Comparison of ENCODE assay signal across 19 mouse cellular contexts in genomic region chr11:95890462-95891051, GRCm38 (mm10). TPM values are rescaled to one million over a fixed set of nuclear protein-coding genes. Genes with fewer than 3 reads are reported as not detected.
"Had no signal": no experiment of that assay in that cellular context is flagged by ENCODE, and none has a peak within 500 bp of the region (broad histone marks: within the 10 kb centered on the region; RNA-seq: fewer than 3 reads in every experiment).

No protein-coding gene starts in this region.

- H3K9me3 ChIP-seq: kidney, embryonic 15.5 days; limb, embryonic 15.5 days; liver, embryonic 15.5 days; lung, embryonic 15.5 days; midbrain, embryonic 13.5 days; neural tube, embryonic 15.5 days had no signal

- H3K27ac ChIP-seq: kidney, embryonic 15.5 days; limb, embryonic 15.5 days; liver, embryonic 15.5 days; lung, embryonic 15.5 days; midbrain, embryonic 13.5 days; neural tube, embryonic 15.5 days had no signal

- H3K36me3 ChIP-seq: kidney, embryonic 15.5 days; limb, embryonic 15.5 days; liver, embryonic 15.5 days; lung, embryonic 15.5 days; midbrain, embryonic 13.5 days; neural tube, embryonic 15.5 days had no signal

- H3K4me3 ChIP-seq: kidney, embryonic 15.5 days; limb, embryonic 15.5 days; liver, embryonic 15.5 days; lung, embryonic 15.5 days; midbrain, embryonic 13.5 days; myocyte; neural tube, embryonic 15.5 days had no signal

- ATAC-seq: midbrain, embryonic 13.5 days had no signal

- H3K9ac ChIP-seq: kidney, embryonic 15.5 days; limb, embryonic 15.5 days; liver, embryonic 15.5 days; lung, embryonic 15.5 days; midbrain, embryonic 13.5 days; neural tube, embryonic 15.5 days had no signal

- H3K4me1 ChIP-seq: kidney, embryonic 15.5 days; limb, embryonic 15.5 days; liver, embryonic 15.5 days; lung, embryonic 15.5 days; midbrain, embryonic 13.5 days; neural tube, embryonic 15.5 days had no signal

- H3K4me2 ChIP-seq: kidney, embryonic 15.5 days; limb, embryonic 15.5 days; liver, embryonic 15.5 days; lung, embryonic 15.5 days; midbrain, embryonic 13.5 days; neural tube, embryonic 15.5 days had no signal

- DNase-seq: kidney, adult 2 months; kidney, postnatal 25 days; lung, postnatal 14 days; thymus, adult 2 months; thymus, postnatal 36 days had no signal

- H3K27me3 ChIP-seq: kidney, embryonic 15.5 days; lung, embryonic 15.5 days; midbrain, embryonic 13.5 days; neural tube, embryonic 15.5 days had no signal

RNA-seq across cellular contexts. Expression of gene B4galnt2, which starts 24.1 kb away (rescaled TPM):
- total RNA-seq: layer of hippocampus, adult 18-20 months; layer of hippocampus, postnatal 14 days; left cerebral cortex, adult 18-20 months; left cerebral cortex, postnatal 14 days; megakaryocyte-erythroid progenitor cell, adult 5-6 weeks had no signal
- polyA plus RNA-seq: limb, embryonic 11.5 days; limb, embryonic 15.5 days; midbrain, embryonic 13.5 days; neural tube, embryonic 11.5 days; neural tube, embryonic 15.5 days; thymus, adult 2 months had no signal
